Mouse (Mus musculus): ENCODE measurements around the gene Pate4. TPM values are rescaled to one million over a fixed set of nuclear protein-coding genes. Genes with fewer than 3 reads are reported as not detected.

Pate4 gene
- polyA plus RNA-seq (2015; fragmentation: Illumina TruSeq; extraction: RNeasy Lipid Tissue Mini Kit (QIAGEN cat#74804); ENCODE audit: low read depth, low replicate concordance): not detected

GRCm38 (mm10) chr9:35611841-35612240, at the start of gene Pate4:
Gene Pate4 (minus strand): TSS chr9:35611941.

DNA sequence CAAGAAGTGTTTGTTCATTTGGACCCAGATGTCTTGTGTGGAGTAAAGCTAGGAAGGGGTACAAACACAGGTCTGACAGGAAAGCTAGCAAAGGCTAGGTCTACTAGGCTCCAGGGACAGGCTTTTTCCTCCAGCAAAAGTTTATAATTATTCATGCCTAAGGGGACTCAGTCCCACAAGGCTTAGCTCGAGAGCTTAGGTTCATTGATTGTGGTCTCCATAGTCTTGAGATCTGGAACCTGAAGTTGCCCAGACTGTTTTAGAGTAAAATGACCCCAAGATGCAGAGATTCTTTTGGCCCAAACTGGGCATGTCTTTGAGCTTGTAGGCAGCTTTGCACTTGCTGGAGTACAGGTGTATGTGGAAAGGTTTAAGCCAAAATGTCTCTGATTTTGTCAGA, 36.4 kb upstream of the Pate4 start, which contains the start of gene Pate3:
TSS of gene Pate3 (minus strand) at position 101 of the 400 bp plus-strand sequence.

DNA sequence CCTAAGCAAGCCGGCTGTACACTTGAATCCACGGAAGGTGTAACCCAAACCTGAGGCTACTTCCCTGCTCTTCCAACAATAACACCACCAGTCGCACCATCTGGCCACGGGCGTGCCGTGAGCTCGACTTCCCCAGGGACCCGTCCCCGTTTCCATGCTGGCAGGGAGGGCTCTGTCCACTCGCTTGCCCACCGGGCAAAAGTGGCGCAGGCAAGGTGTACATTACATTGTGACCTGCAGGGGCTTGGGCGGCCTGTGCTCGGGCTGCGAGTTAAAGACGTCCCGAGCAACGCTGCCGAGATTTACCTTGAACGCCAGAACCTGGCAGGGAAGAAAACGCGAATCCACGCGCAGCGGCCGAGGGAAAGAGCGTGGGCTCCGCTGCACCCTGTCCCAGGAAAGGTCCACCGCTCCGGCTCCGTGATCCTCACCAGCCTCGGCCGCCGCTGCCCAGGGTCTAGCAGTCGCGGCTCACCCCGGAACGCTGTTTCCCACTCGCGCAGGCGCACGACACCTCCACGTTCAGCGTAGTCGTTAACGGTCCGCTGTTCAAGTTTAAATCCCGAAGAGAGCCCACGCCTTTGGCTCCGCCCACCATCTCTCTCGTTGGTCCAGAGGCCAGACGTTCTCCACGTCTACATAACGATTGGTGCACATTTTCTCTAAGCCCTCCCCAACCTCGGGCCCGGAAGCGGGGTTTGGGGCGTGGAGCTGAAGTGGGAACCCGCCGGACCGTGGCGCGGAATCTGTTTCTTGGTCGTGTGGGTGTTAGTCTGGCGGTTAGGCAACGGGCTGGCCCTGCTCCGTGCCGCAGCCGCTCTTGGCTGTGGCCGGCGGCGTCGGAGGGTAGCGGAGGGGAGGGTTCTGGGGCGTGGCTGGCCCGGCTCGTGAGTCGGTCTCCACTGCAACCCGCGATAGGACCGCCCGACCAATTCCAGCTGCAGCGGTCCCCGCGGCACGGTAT, 41.9 kb downstream of the Pate4 start, which contains the start of the genes Pate2 and Hyls1:
TSS of gene Pate2 (plus strand) at position 714 of the 964 bp plus-strand sequence.
TSS of gene Hyls1 (minus strand) at position 828 of the 964 bp plus-strand sequence.

GRCm38 (mm10) chr9:35558257-35559008, 53.3 kb downstream of the Pate4 start, which contains the start of the genes Ddx25 and Pus3:
Gene Ddx25 (minus strand): TSS chr9:35558528.
Gene Pus3 (plus strand): TSS chr9:35558595.

Other genes starting within 250 kb of the Pate4 start
- gene Cdon, start 190.8 kb downstream of the Pate4 start, polyA plus RNA-seq (2015; fragmentation: Illumina TruSeq; extraction: RNeasy Lipid Tissue Mini Kit (QIAGEN cat#74804); ENCODE audit: low read depth, low replicate concordance): 4.3 TPM
- not detected for gene Gm1113, start 93.7 kb downstream of the Pate4 start, polyA plus RNA-seq (2015; fragmentation: Illumina TruSeq; extraction: RNeasy Lipid Tissue Mini Kit (QIAGEN cat#74804); ENCODE audit: low read depth, low replicate concordance)
- 20.0 TPM for gene Ddx25, start 53.4 kb downstream of the Pate4 start, polyA plus RNA-seq (2015; fragmentation: Illumina TruSeq; extraction: RNeasy Lipid Tissue Mini Kit (QIAGEN cat#74804); ENCODE audit: low read depth, low replicate concordance)
- gene Pus3, start 53.3 kb downstream of the Pate4 start, polyA plus RNA-seq (2015; fragmentation: Illumina TruSeq; extraction: RNeasy Lipid Tissue Mini Kit (QIAGEN cat#74804); ENCODE audit: low read depth, low replicate concordance): 15.1 TPM
- gene Pate2, start 41.7 kb downstream of the Pate4 start, polyA plus RNA-seq (2015; fragmentation: Illumina TruSeq; extraction: RNeasy Lipid Tissue Mini Kit (QIAGEN cat#74804); ENCODE audit: low read depth, low replicate concordance): 0.57 TPM
- 7.3 TPM for gene Hyls1, start 41.5 kb downstream of the Pate4 start, polyA plus RNA-seq (2015; fragmentation: Illumina TruSeq; extraction: RNeasy Lipid Tissue Mini Kit (QIAGEN cat#74804); ENCODE audit: low read depth, low replicate concordance)
- gene Pate3, start 36.3 kb upstream of the Pate4 start, polyA plus RNA-seq (2015; fragmentation: Illumina TruSeq; extraction: RNeasy Lipid Tissue Mini Kit (QIAGEN cat#74804); ENCODE audit: low read depth, low replicate concordance): not detected
- gene Pate1, start 75.4 kb upstream of the Pate4 start, polyA plus RNA-seq (2015; fragmentation: Illumina TruSeq; extraction: RNeasy Lipid Tissue Mini Kit (QIAGEN cat#74804); ENCODE audit: low read depth, low replicate concordance): not detected
- gene Gm17677, start 129.1 kb upstream of the Pate4 start, polyA plus RNA-seq (2015; fragmentation: Illumina TruSeq; extraction: RNeasy Lipid Tissue Mini Kit (QIAGEN cat#74804); ENCODE audit: low read depth, low replicate concordance): not detected
- gene Gm17727, start 166.2 kb upstream of the Pate4 start, polyA plus RNA-seq (2015; fragmentation: Illumina TruSeq; extraction: RNeasy Lipid Tissue Mini Kit (QIAGEN cat#74804); ENCODE audit: low read depth, low replicate concordance): not detected
- gene Gm27235, start 178.2 kb upstream of the Pate4 start, polyA plus RNA-seq (2015; fragmentation: Illumina TruSeq; extraction: RNeasy Lipid Tissue Mini Kit (QIAGEN cat#74804); ENCODE audit: low read depth, low replicate concordance): not detected
- gene D730048I06Rik, start 178.2 kb upstream of the Pate4 start, polyA plus RNA-seq (2015; fragmentation: Illumina TruSeq; extraction: RNeasy Lipid Tissue Mini Kit (QIAGEN cat#74804); ENCODE audit: low read depth, low replicate concordance): not detected
- gene 9230110F15Rik, start 232.2 kb upstream of the Pate4 start, polyA plus RNA-seq (2015; fragmentation: Illumina TruSeq; extraction: RNeasy Lipid Tissue Mini Kit (QIAGEN cat#74804); ENCODE audit: low read depth, low replicate concordance): not detected